Mouse (Mus musculus): ENCODE measurements around the gene Dlg2. TPM values are rescaled to one million over a fixed set of nuclear protein-coding genes. Genes with fewer than 3 reads are reported as not detected.

Gene Dlg2
- polyA plus RNA-seq, 1 experiment from 2014 or later, result 38.4 TPM

DNA sequence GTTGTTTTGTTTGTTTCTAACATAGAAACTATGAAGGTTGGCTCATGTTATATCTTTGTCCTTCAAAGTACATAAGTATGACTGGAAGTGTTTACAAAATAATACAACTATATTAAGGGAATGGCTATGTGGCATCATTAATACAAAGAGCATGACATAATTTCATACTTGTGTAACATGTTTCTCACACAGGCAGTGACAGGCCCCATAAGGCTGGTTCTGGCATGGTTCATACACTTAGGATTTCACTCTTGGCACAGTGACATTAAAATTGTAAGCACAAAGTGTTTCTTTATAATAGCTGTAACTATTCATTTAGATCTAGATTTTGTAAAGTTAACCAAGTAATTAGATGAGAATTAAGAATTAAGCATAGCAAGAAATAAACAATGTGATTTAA, 1678.1 kb downstream of the Dlg2 start:
- H3K27me3 ChIP-seq (replicated peaks; ENCODE audit: control insufficient read depth, insufficient read depth, low read length), result no peaks in the 10 kb centered on the region
- H3K27ac ChIP-seq (ENCODE audit: low read length), result no peak overlapping the region
- no peak overlapping the region for H3K9ac ChIP-seq (replicated peaks; ENCODE audit: low read depth, low read length)
- no peaks in the 10 kb centered on the region for H3K4me1 ChIP-seq (replicated peaks; ENCODE audit: control insufficient read depth, insufficient read depth, low read length)
- no peaks in the 10 kb centered on the region for H3K9me3 ChIP-seq (ENCODE audit: control insufficient read depth, low read length)
- no peak overlapping the region for H3K4me3 ChIP-seq (replicated peaks; ENCODE audit: low read length)
- H3K4me2 ChIP-seq (ENCODE audit: low read length), result no peak overlapping the region
- ATAC-seq, result peak; percentile 57
- H3K36me3 ChIP-seq (ENCODE audit: control insufficient read depth, insufficient read depth), result no peaks in the 10 kb centered on the region

GRCm38 (mm10) chr7:92163150-92163549, 1686.7 kb downstream of the Dlg2 start:
- Histone ChIP-seq H3K9me3 (ENCODE audit: control insufficient read depth, low read length) (no peaks in the 10 kb centered on the region), H3K27me3 (replicated peaks; ENCODE audit: control insufficient read depth, insufficient read depth, low read length) (no peaks in the 10 kb centered on the region), H3K36me3 (ENCODE audit: control insufficient read depth, insufficient read depth) (no peaks in the 10 kb centered on the region), H3K27ac (ENCODE audit: low read length) (no peak overlapping the region), H3K4me3 (replicated peaks; ENCODE audit: low read length) (no peak overlapping the region), H3K4me1 (replicated peaks; ENCODE audit: control insufficient read depth, insufficient read depth, low read length) (no peaks in the 10 kb centered on the region), H3K4me2 (ENCODE audit: low read length) (no peak overlapping the region), H3K9ac (replicated peaks; ENCODE audit: low read depth, low read length) (no peak overlapping the region)
- WGBS, result 95% methylated on average over 2 of the region's 2 CpGs
- no peak for ATAC-seq

DNA sequence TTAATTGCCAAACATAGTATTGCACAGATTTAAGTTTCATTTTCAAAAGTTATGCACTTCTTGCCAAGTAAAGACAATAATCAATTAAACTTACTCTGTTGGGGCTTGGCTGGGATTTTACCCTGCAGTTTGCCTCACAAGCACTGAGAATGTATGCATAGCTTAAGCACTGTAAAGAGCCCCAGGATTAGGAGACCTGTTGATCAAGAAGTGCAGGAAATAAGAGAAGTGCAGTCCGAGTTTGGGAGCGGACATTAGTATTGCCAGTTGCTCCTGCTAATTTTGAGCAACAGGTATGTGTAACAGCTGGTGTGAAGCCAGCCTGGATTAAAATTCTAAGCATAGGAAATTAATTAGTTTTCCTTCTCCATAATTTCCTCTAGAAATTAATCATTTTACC, 1687.8 kb downstream of the Dlg2 start:
- H3K27me3 ChIP-seq (replicated peaks; ENCODE audit: control insufficient read depth, insufficient read depth, low read length), result no peaks in the 10 kb centered on the region
- H3K27ac ChIP-seq (ENCODE audit: low read length), result no peak overlapping the region
- H3K4me3 ChIP-seq (replicated peaks; ENCODE audit: low read length), result no peak overlapping the region
- no peak for ATAC-seq
- H3K4me1 ChIP-seq (replicated peaks; ENCODE audit: control insufficient read depth, insufficient read depth, low read length), result no peaks in the 10 kb centered on the region
- no peak overlapping the region for H3K9ac ChIP-seq (replicated peaks; ENCODE audit: low read depth, low read length)
- no peaks in the 10 kb centered on the region for H3K9me3 ChIP-seq (ENCODE audit: control insufficient read depth, low read length)
- WGBS, result 76% methylated on average over 2 of the region's 2 CpGs
- H3K4me2 ChIP-seq (ENCODE audit: low read length), result no peak overlapping the region
- H3K36me3 ChIP-seq (ENCODE audit: control insufficient read depth, insufficient read depth), result no peaks in the 10 kb centered on the region

DNA sequence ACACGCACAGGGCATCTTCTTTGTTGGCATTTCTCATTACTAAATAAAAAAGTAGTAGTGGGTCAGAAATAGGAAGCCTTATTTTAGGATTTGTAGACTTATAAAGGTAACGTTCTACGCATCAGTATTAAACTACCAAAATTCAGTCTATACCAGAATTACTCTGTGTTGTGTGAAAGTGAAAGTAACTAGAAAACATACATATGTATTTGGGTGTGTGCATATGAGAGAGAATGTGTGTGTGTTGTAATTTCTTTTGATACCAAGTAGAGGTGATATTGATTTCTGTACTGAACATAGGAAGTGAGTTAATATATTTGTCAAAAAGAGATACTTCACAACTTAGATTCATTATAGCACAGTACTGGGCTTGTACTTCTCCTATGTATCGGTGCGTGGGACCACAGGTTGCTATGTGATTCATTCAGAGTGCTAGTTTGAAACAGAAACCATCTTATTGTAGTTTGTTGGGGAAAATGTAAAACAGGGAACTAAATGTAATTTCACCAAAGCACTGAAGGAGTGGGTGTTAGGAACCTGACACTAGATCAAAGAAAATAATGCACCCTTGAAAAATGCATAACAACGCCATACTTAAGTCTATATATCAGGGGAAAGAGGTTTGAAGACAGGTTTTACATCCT, 1688.5 kb downstream of the Dlg2 start:
- H3K36me3 ChIP-seq (ENCODE audit: control insufficient read depth, insufficient read depth), result no peaks in the 10 kb centered on the region
- no peak overlapping the region for H3K27ac ChIP-seq (ENCODE audit: low read length)
- no peak for ATAC-seq
- H3K4me2 ChIP-seq (ENCODE audit: low read length), result no peak overlapping the region
- H3K4me3 ChIP-seq (replicated peaks; ENCODE audit: low read length), result no peak overlapping the region
- WGBS, result 89% methylated on average over 6 of the region's 6 CpGs
- H3K4me1 ChIP-seq (replicated peaks; ENCODE audit: control insufficient read depth, insufficient read depth, low read length), result no peaks in the 10 kb centered on the region
- no peaks in the 10 kb centered on the region for H3K27me3 ChIP-seq (replicated peaks; ENCODE audit: control insufficient read depth, insufficient read depth, low read length)
- H3K9ac ChIP-seq (replicated peaks; ENCODE audit: low read depth, low read length), result no peak overlapping the region
- H3K9me3 ChIP-seq (ENCODE audit: control insufficient read depth, low read length), result no peaks in the 10 kb centered on the region

GRCm38 (mm10) chr7:92180029-92180428, 1703.6 kb downstream of the Dlg2 start:
- no peak overlapping the region; the same call in 1 of the 2 replicates for H3K4me2 ChIP-seq (ENCODE audit: low read length)
- peaks cover 18% of the 10 kb centered on the region for H3K4me1 ChIP-seq (replicated peaks; ENCODE audit: control insufficient read depth, insufficient read depth, low read length)
- H3K27ac ChIP-seq (ENCODE audit: low read length), result no peak overlapping the region
- H3K36me3 ChIP-seq (ENCODE audit: control insufficient read depth, insufficient read depth), result no peaks in the 10 kb centered on the region
- no peak overlapping the region for H3K4me3 ChIP-seq (replicated peaks; ENCODE audit: low read length)
- H3K9me3 ChIP-seq (ENCODE audit: control insufficient read depth, low read length), result no peaks in the 10 kb centered on the region
- no peak overlapping the region for H3K9ac ChIP-seq (replicated peaks; ENCODE audit: low read depth, low read length)
- WGBS, result 25% methylated on average over 5 of the region's 5 CpGs
- no peaks in the 10 kb centered on the region for H3K27me3 ChIP-seq (replicated peaks; ENCODE audit: control insufficient read depth, insufficient read depth, low read length)
- no peak for ATAC-seq

DNA sequence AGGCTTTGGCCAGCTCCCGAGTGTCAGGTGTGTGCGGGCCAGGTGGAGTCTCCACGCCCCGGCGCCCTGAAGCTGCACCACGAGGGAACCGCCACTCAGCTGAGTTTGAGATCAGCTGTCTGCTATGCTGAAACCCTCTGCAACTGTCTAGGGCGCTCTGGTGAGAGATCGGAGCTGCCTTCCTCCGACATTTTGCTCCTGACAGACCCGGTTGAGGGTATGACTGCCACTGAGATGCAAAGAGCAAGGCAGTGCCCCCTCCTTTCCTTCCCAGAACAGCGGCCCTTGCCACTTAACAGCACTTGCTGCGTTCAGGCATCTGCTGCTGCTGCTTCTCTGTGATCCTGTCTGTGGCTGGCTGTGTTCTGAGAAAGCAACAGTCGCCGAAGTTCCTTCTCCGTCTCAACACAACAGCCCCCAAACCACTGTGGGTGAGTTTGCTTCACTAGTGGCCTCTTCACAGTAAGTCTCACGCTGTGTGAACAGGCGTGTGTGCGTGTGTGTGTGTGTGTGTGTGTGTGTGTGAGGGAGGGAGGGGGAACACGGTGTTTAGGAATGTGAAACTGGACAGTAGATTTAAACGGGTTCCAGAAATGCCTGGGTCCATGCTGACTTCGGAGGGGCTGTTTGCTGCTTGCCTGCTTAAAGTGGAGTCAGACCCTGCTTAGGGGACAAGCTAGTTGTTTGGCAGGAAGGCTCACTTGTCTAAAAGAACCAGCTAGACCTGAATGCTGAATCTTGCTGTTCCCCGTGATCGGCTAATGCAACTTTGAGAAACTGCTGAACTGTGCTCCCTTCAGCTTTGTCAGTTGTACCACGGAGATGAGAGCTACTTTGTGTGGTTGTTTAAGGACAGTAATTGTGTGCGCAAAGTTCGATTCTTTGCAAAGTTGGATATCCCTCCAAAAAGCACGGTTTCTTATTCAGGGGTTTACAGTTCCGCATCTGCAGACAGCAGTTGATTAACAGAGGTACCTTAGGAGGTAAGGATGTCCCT, 1704.4 kb downstream of the Dlg2 start:
- H3K4me3 ChIP-seq (replicated peaks; ENCODE audit: low read length), result peak overlapping the region; percentile 37
- H3K4me1 ChIP-seq (replicated peaks; ENCODE audit: control insufficient read depth, insufficient read depth, low read length), result peaks cover 18% of the 10 kb centered on the region
- no peaks in the 10 kb centered on the region for H3K27me3 ChIP-seq (replicated peaks; ENCODE audit: control insufficient read depth, insufficient read depth, low read length)
- ATAC-seq, result peak; percentile 81
- no peaks in the 10 kb centered on the region for H3K9me3 ChIP-seq (ENCODE audit: control insufficient read depth, low read length)
- H3K4me2 ChIP-seq (ENCODE audit: low read length), result peak overlapping the region; percentile 50
- H3K36me3 ChIP-seq (ENCODE audit: control insufficient read depth, insufficient read depth), result no peaks in the 10 kb centered on the region
- no peak overlapping the region for H3K27ac ChIP-seq (ENCODE audit: low read length)
- peak overlapping the region; percentile 38 for H3K9ac ChIP-seq (replicated peaks; ENCODE audit: low read depth, low read length)
- WGBS, result 14% methylated on average over 29 of the region's 29 CpGs

GRCm38 (mm10) chr7:92181959-92182612, 1705.6 kb downstream of the Dlg2 start:
- ATAC-seq, result 0 out of 2 replicates have a peak, but pooled peaks have one; percentile 19
- Histone ChIP-seq H3K4me3 (replicated peaks; ENCODE audit: low read length) (no peak overlapping the region), H3K4me2 (ENCODE audit: low read length) (0 out of 2 replicates have a peak overlapping the region, but pooled peaks have one; percentile 50), H3K36me3 (ENCODE audit: control insufficient read depth, insufficient read depth) (no peaks in the 10 kb centered on the region), H3K27ac (ENCODE audit: low read length) (no peak overlapping the region), H3K4me1 (replicated peaks; ENCODE audit: control insufficient read depth, insufficient read depth, low read length) (peaks cover 18% of the 10 kb centered on the region), H3K9me3 (ENCODE audit: control insufficient read depth, low read length) (no peaks in the 10 kb centered on the region), H3K27me3 (replicated peaks; ENCODE audit: control insufficient read depth, insufficient read depth, low read length) (no peaks in the 10 kb centered on the region), H3K9ac (replicated peaks; ENCODE audit: low read depth, low read length) (no peak overlapping the region)
- 14% methylated on average over 10 of the region's 10 CpGs for WGBS

DNA sequence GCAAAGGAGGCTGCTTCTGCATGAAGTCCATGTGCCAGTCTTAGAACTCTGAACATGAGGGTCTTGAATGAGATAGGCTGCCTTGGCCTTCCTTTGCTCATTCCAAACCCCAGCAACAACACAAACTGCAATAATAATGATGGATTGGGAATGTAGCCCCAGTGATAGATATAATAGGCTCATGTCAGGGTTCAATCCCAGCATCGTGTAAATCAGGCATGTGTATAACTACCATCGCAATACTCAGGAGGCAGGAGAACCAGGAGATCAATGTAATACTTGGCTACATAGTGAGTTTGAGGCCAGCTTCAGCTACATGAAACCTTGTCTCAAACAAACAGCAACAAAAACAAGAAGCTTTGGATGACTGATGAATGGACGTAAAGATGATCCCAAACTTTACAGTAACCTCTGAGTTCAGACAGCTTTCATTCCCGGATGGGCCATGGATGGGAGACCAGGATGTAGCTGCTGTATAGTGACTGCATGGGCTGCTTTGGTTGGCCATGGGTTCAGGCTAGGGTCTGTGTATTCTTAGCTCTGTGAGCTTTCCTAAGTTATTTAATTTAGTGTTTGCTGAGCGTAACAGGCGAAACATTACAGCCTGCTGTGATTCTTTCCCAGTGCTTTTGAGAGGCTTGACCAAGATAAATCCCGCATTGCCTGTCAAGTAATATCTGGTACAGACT, 1708.0 kb downstream of the Dlg2 start:
- H3K36me3 ChIP-seq (ENCODE audit: control insufficient read depth, insufficient read depth), result no peaks in the 10 kb centered on the region
- no peak overlapping the region for H3K9ac ChIP-seq (replicated peaks; ENCODE audit: low read depth, low read length)
- no peak overlapping the region for H3K4me3 ChIP-seq (replicated peaks; ENCODE audit: low read length)
- H3K27me3 ChIP-seq (replicated peaks; ENCODE audit: control insufficient read depth, insufficient read depth, low read length), result no peaks in the 10 kb centered on the region
- no peak overlapping the region for H3K4me2 ChIP-seq (ENCODE audit: low read length)
- peaks cover 28% of the 10 kb centered on the region for H3K4me1 ChIP-seq (replicated peaks; ENCODE audit: control insufficient read depth, insufficient read depth, low read length)
- ATAC-seq, result no peak
- 94% methylated on average over 7 of the region's 7 CpGs for WGBS
- H3K9me3 ChIP-seq (ENCODE audit: control insufficient read depth, low read length), result no peaks in the 10 kb centered on the region
- H3K27ac ChIP-seq (ENCODE audit: low read length), result no peak overlapping the region

GRCm38 (mm10) chr7:92186341-92186740, 1709.9 kb downstream of the Dlg2 start:
- Histone ChIP-seq H3K27ac (ENCODE audit: low read length) (no peak overlapping the region), H3K4me3 (replicated peaks; ENCODE audit: low read length) (no peak overlapping the region), H3K4me2 (ENCODE audit: low read length) (no peak overlapping the region), H3K27me3 (replicated peaks; ENCODE audit: control insufficient read depth, insufficient read depth, low read length) (no peaks in the 10 kb centered on the region), H3K9me3 (ENCODE audit: control insufficient read depth, low read length) (no peaks in the 10 kb centered on the region), H3K9ac (replicated peaks; ENCODE audit: low read depth, low read length) (no peak overlapping the region), H3K4me1 (replicated peaks; ENCODE audit: control insufficient read depth, insufficient read depth, low read length) (peaks cover 16% of the 10 kb centered on the region), H3K36me3 (ENCODE audit: control insufficient read depth, insufficient read depth) (no peaks in the 10 kb centered on the region)
- whole genome bisulfite sequencing, result 92% methylated on average over 5 of the region's 5 CpGs
- ATAC-seq, result no peak
